Mouse (Mus musculus) liver, embryonic 14.5 days (tissue): ENCODE measurements around the gene Acot8.

Experiments used
- CTCF ChIP-seq: IDR thresholded peaks from 2 replicates; pipeline ENCODE4 v1.5.1; 2016; ENCODE audit warnings: antibody characterized with exemption, low read depth, control low read depth
- EP300 ChIP-seq: IDR thresholded peaks from 2 replicates; pipeline ENCODE4 v1.6.1; 2016; ENCODE audit warnings: antibody characterized with exemption, low read depth

GRCm38 (mm10) chr2:164828437-164828836 is 23.8 kb upstream of the Acot8 start, which contains the start of gene Spata25:
- TF ChIP-seq EP300 (no peak), CTCF (no peak)
